In the genomic region with DNA sequence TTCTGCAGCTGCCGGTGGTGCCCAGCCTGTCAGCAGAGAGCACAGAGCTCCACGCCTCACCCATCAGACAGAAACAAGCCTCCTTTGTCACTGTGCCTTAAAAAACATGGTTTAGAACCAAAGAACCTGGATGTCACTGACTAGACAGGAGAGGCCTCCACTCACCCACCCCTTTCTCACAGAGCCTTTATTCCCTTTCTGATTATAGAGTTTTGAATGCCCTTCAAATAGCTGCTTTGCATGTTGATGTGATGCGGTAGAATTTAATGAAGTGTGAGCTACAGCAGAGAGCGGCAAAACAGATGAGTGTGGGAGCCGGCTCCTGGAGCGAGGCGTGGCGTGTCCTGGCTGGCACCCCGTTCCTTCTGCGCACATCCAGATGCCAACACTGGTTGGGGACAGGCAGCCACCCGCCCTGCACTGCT, we compare ENCODE assay signal across 9 mouse cellular contexts.
DNase-seq lines count a peak whose midpoint lies in the region.
"Had no signal": no experiment of that assay in that cellular context is flagged by ENCODE, and none has a peak within 500 bp of the region (broad histone marks: within the 10 kb centered on the region; RNA-seq: fewer than 3 reads in every experiment).

No protein-coding gene starts in this region.

- DNase-seq in left cerebral cortex, adult 18-20 months (ENCODE audit: low spot score in 2 of 2): peak; percentile 59 to 77
- DNase-seq in left cerebral cortex, postnatal 4 days: no peak
- peak; percentile 42 to 44 for DNase-seq in frontal cortex, postnatal 10 days (ENCODE audit: low spot score in 2 of 2)
- DNase-seq in left cerebral cortex, adult 9 months (ENCODE audit: low spot score in 2 of 2): peak; percentile 44 to 61
- peak; percentile 58 to 65 for DNase-seq in right cerebral cortex, adult 2 months (ENCODE audit: low spot score in 2 of 2)
- no peak for DNase-seq in c-Kit-positive CD71-positive TER-119-positive erythroid progenitor cells, embryonic 14.5 days (ENCODE audit: low spot score)
- no peak for DNase-seq in ovary, postnatal 36 days (ENCODE audit: low spot score)
- DNase-seq in cerebellum, adult 9-10 months: no peak
- DNase-seq: adrenal gland, adult 2 months had no signal

- intact Hi-C loops in left cerebral cortex, postnatal 4 days (cut with DNase I): no loop called here

Comparison
In these comparisons a context has a peak if more than half of its experiments do, and no peak if none do; other contexts are left out.
1. DNase-seq: peak in left cerebral cortex, adult 18-20 months (2 of 2), frontal cortex, postnatal 10 days (2 of 2), left cerebral cortex, adult 9 months (2 of 2) and right cerebral cortex, adult 2 months (2 of 2); none in left cerebral cortex, postnatal 4 days (single experiment), c-Kit-positive CD71-positive TER-119-positive erythroid progenitor cells, embryonic 14.5 days (single experiment), ovary, postnatal 36 days (single experiment) and cerebellum, adult 9-10 months (single experiment).